Mouse (Mus musculus) cerebellum, adult 18-20 months (tissue): ENCODE results near the gene Csnk1g2.

Source experiments
- DNase-seq, 2 experiments: peaks; one replicate each; pipeline ENCODE4 v3.0.0; 2021

The Csnk1g2 gene

DNA sequence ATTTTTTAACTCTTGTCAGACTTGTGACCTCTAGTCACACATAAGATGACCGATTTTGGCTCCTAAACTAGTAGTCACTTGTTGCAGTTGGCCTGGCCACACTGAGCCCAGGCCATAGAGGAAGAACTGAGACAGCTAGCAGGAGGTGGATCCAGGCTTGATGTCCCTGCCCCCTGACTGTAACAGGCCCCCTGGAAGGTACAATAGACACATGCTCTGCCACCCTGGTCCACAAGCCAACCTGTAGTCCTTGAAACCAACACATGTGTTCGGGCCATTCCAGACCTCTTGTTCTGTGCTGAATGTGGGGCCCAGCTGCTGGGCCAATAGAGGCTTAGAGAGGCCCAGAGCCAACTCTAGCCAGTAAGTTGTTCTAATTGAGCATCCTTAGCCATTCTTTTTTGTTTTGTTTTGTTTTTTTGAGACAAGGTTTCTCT, 57.6 kb downstream of the Csnk1g2 start:
- DNase-seq: no peak

DNA sequence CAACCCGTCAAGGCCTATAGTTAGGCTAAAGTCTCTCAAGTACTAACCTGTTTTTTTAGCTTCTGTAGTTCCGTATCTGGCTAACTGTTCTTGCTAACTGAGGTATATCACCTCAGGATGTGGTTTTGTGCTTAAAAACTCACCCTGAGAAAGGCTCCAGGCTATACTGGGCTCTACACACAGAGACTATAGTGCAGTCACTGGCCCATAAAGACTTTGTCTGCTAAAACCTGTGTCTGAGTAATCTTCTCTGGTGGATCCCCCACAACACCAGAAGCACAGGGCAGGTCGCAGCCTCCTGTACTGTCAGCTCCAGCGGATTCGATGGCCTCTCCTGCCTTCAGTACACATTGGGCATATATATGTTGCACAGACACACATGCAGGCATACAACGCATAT, 59.4 kb downstream of the Csnk1g2 start:
- DNase-seq: no peak

DNA sequence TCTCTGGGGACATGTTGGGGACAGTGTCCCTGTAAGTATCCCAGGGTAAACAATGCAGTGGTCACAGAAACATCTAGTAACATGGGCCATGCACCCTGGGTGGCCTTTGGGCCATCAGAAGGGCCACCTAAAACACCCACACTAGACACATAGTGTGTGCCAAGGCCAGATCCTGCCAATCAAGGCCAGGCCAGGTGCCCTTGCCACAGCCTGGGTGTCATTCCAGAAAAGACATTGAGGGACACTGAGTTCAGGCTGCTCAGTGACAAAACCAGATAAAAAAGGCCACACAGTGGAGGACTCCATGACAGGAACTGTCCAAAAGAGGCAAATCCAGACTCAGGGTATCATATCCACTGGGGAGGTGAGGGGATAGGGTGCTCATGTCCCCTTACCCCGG, 61.0 kb downstream of the Csnk1g2 start:
- DNase-seq: no peak

DNA sequence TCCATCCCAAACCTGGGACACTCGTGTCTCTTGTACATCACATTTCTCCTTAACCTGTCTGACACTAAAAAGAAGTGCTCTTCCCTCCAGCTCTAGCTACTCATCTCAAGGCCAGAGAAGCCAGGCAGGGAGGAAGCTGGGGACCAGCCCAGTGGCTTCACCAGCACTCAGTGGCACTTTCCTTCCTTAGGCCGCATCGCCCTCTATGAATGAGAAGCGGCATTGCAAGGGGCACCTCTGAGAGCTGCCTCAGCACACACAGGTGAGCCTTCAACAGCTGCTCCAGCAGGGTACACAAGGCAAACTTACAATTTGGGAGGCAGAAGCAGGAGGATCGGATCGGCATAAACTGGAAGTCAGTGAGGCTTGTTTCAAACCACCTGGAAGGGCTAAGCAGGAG, 61.6 kb downstream of the Csnk1g2 start:
- DNase-seq: peak; percentile 64 to 69

GRCm38 (mm10) chr10:80684984-80685383, 62.3 kb downstream of the Csnk1g2 start:
- DNase-seq: no peak

DNA sequence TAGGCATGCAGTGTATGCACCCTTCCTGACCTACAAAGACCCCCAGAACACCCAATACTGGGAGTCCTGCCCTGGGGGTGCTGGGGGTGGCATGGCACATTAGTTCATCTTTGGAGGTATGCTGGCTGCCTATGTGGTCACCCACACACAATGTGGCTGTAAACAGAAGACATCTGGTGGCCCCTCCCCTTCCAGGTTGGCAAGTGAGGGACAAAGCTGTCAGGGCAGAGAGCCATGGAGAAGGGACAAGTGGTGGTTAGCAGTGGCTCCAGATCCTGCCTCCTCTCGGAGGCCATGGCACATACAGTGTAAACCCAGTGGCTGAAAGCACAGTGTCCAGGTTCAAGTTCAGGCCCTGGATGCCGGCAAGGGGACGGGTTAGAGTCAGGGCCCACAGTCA, 64.0 kb downstream of the Csnk1g2 start:
- no peak for DNase-seq

- DNase-seq: peak; percentile 78 to 82
Observed at GRCm38 (mm10) chr10:80687850-80688249, 65.2 kb downstream of the Csnk1g2 start.
